ENCODE assay signal across 8 mouse cellular contexts in genomic region chr10:93276857-93277256, GRCm38 (mm10). TPM values are rescaled to one million over a fixed set of nuclear protein-coding genes. Genes with fewer than 3 reads are reported as not detected.
DNase-seq lines count a peak whose midpoint lies in the region; ATAC-seq and TF ChIP-seq lines count a peak whose summit lies in the region.

No protein-coding gene starts in this region.

- in situ Hi-C loops in CH12.LX (cut with MboI; ENCODE audit: low pct_ligation_motif_present, low pct_unique_long_range_greater_than_20kb, low sequenced_read_pairs): loop anchor here (25.0 kb wide), 2 partner anchors 115 to 285 kb away; partner anchors contain the start of gene Cdk17

- H3K4me2 ChIP-seq in CH12.LX (ENCODE audit: insufficient read depth, low read depth, poor library complexity, severe bottlenecking): peak overlapping the region; percentile 2; the same call in 1 of the 2 replicates
- H3K4me2 ChIP-seq in forebrain, embryonic 11.5 days (ENCODE audit: low read depth, low read length, severe bottlenecking): peak overlapping the region; percentile 46; the same call in 1 of the 2 replicates
- H3K4me2 ChIP-seq in liver, embryonic 15.5 days: peak overlapping the region; percentile 32

- no peak for TF ChIP-seq RAD21 in CH12.LX (IDR thresholded peaks at IDR 0.05; ENCODE audit: low read depth, low read length)

- dilution Hi-C loops in CH12.LX (cut with MboI; ENCODE audit: extremely low pct_ligation_motif_present, extremely low pct_unique_long_range_greater_than_20kb, low sequenced_read_pairs): no loop called here

- no peak for ATAC-seq in forebrain, embryonic 11.5 days (replicated peaks; ENCODE audit: low FRiP score)
- ATAC-seq in liver, embryonic 15.5 days (ENCODE audit: insufficient read depth): no peak

- peak overlapping the region; percentile 70 for H3K27ac ChIP-seq in heart, adult 2 months
- peak overlapping the region; percentile 35; the same call in 1 of the 2 replicates for H3K27ac ChIP-seq in CH12.LX (ENCODE audit: insufficient read depth, low read depth)
- H3K27ac ChIP-seq in forebrain, embryonic 11.5 days (ENCODE audit: low read depth, low read length): no peak overlapping the region
- no peak overlapping the region for H3K27ac ChIP-seq in liver, embryonic 15.5 days (replicated peaks)

- no peak for TF ChIP-seq EP300 in heart, adult 2 months (IDR thresholded peaks at IDR 0.05; ENCODE audit: insufficient read depth, low read depth, low read length)
- TF ChIP-seq EP300 in CH12.LX (IDR thresholded peaks at IDR 0.05; ENCODE audit: low read length): no peak

- H3K4me3 ChIP-seq in heart, adult 2 months: no peak overlapping the region
- peak overlapping the region in 1 of 3 experiments; percentile 59 for H3K4me3 ChIP-seq in CH12.LX (replicated peaks in 1 of 3; ENCODE audit: low read depth in 2 of 3, low read length in 2 of 3, poor library complexity in 1 of 3)
- no peak overlapping the region for H3K4me3 ChIP-seq in forebrain, embryonic 11.5 days (ENCODE audit: low read depth, low read length)
- no peak overlapping the region for H3K4me3 ChIP-seq in liver, embryonic 15.5 days (replicated peaks)

- TF ChIP-seq POLR2A in heart, adult 2 months (IDR thresholded peaks at IDR 0.05; ENCODE audit: insufficient read depth, low read depth, low read length): no peak
- TF ChIP-seq POLR2A in CH12.LX (IDR thresholded peaks at IDR 0.05; ENCODE audit: low read depth, low read length): no peak

- 39% methylated on average over 9 of the region's 9 CpGs for WGBS in heart, adult 2 months
- WGBS in forebrain, embryonic 11.5 days: 65% methylated on average over 9 of the region's 9 CpGs
- 63% methylated on average over 9 of the region's 9 CpGs for WGBS in liver, embryonic 15.5 days (ENCODE audit: insufficient replicate concordance)

- H3K79me2 ChIP-seq in heart, adult 2 months (replicated peaks; ENCODE audit: control insufficient read depth, insufficient read depth, low read length): no peaks in the 10 kb centered on the region
- peaks cover 7% of the 10 kb centered on the region for H3K79me2 ChIP-seq in CH12.LX (replicated peaks; ENCODE audit: control insufficient read depth, extremely low read depth, insufficient read depth, poor library complexity, severe bottlenecking)

- H3K4me1 ChIP-seq in heart, adult 2 months (ENCODE audit: control insufficient read depth, insufficient read depth, low read length): peaks cover 37% of the 10 kb centered on the region
- H3K4me1 ChIP-seq in CH12.LX (ENCODE audit: control insufficient read depth in 1 of 2, insufficient read depth in 2 of 2): peaks cover 38 to 68% of the 10 kb centered on the region in 2 experiments
- H3K4me1 ChIP-seq in forebrain, embryonic 11.5 days (replicated peaks; ENCODE audit: control insufficient read depth, insufficient read depth, low read length): peaks cover 15% of the 10 kb centered on the region; the same call in 1 of the 2 replicates
- H3K4me1 ChIP-seq in liver, embryonic 15.5 days (replicated peaks): peaks cover 9% of the 10 kb centered on the region; the same call in 1 of the 2 replicates

- peaks cover 7% of the 10 kb centered on the region for H3K36me3 ChIP-seq in heart, adult 2 months (ENCODE audit: control insufficient read depth, insufficient read depth, low read length)
- peaks cover 29 to 58% of the 10 kb centered on the region in 2 experiments for H3K36me3 ChIP-seq in CH12.LX (replicated peaks in 1 of 2; ENCODE audit: control insufficient read depth in 1 of 2, insufficient read depth in 1 of 2, low read length in 1 of 2)
- no peaks in the 10 kb centered on the region for H3K36me3 ChIP-seq in forebrain, embryonic 11.5 days (ENCODE audit: control insufficient read depth, insufficient read depth, low read length)
- no peaks in the 10 kb centered on the region for H3K36me3 ChIP-seq in liver, embryonic 15.5 days (replicated peaks)

- no peak for DNase-seq in heart, adult 2 months
- no peak for DNase-seq in heart, adult 18-20 months
- DNase-seq in CH12.LX (ENCODE audit: extremely low read depth) (no peak), adipocyte (ENCODE audit: low spot score) (no peak)
- no peak for DNase-seq in forebrain, embryonic 11.5 days (ENCODE audit: low spot score)
- no peak for DNase-seq in adrenal gland, postnatal 25 days
- no peak for DNase-seq in left cerebral cortex, postnatal 14 days (ENCODE audit: low spot score in 2 of 2)

- intact Hi-C loops in heart, adult 2 months (cut with DNase I): no loop called here
- intact Hi-C loops in left cerebral cortex, postnatal 14 days (cut with DNase I): loop anchor here (5.0 to 10.0 kb wide), 2 partner anchors 115 to 202 kb away; partner anchors contain the start of gene Cdk17

- no peaks in the 10 kb centered on the region for H3K9me3 ChIP-seq in CH12.LX (replicated peaks; ENCODE audit: low read length)
- H3K9me3 ChIP-seq in forebrain, embryonic 11.5 days (ENCODE audit: control insufficient read depth, low read length): no peaks in the 10 kb centered on the region
- no peaks in the 10 kb centered on the region for H3K9me3 ChIP-seq in liver, embryonic 15.5 days (replicated peaks)

- no peak overlapping the region for H3K9ac ChIP-seq in heart, adult 2 months (ENCODE audit: low read depth, low read length)
- H3K9ac ChIP-seq in CH12.LX (ENCODE audit: insufficient read depth, low read depth): no peak overlapping the region
- peak overlapping the region; percentile 40; the same call in 1 of the 2 replicates for H3K9ac ChIP-seq in forebrain, embryonic 11.5 days (ENCODE audit: low read length)
- H3K9ac ChIP-seq in liver, embryonic 15.5 days: no peak overlapping the region

- H3K27me3 ChIP-seq in heart, adult 2 months (ENCODE audit: control insufficient read depth, insufficient read depth, low read length): no peaks in the 10 kb centered on the region
- no peaks in the 10 kb centered on the region for H3K27me3 ChIP-seq in CH12.LX (replicated peaks)
- 0 out of 2 replicates have a peak, but pooled peaks cover 2% of the 10 kb centered on the region for H3K27me3 ChIP-seq in forebrain, embryonic 11.5 days (ENCODE audit: control insufficient read depth, insufficient read depth, low read length)
- H3K27me3 ChIP-seq in liver, embryonic 15.5 days: no peaks in the 10 kb centered on the region

- no peak for TF ChIP-seq CTCF in heart, adult 2 months (IDR thresholded peaks at IDR 0.05)
- no peak for TF ChIP-seq CTCF in CH12.LX (conservative IDR thresholded peaks at IDR 0.05 in 1 of 2, IDR thresholded peaks at IDR 0.05 in 1 of 2; ENCODE audit: low read depth in 2 of 2, low read length in 2 of 2)

TF ChIP-seq in CH12.LX, 34 proteins besides CTCF, POLR2A, EP300 and RAD21:
- TF ChIP-seq BHLHE40 (IDR thresholded peaks at IDR 0.05; ENCODE audit: low read depth, low read length) (no peak), POLR2AphosphoS2 (IDR thresholded peaks at IDR 0.05; ENCODE audit: low read depth, low read length) (no peak), JUN (IDR thresholded peaks at IDR 0.05; ENCODE audit: insufficient read depth, low read depth, low read length) (no peak), TCF12 (IDR thresholded peaks at IDR 0.05; ENCODE audit: low read depth, low read length) (no peak), RCOR1 (conservative IDR thresholded peaks at IDR 0.05; ENCODE audit: low read depth, low read length) (no peak), UBTF (IDR thresholded peaks at IDR 0.05; ENCODE audit: low read depth, low read length) (no peak)

RNA-seq across cellular contexts. Expression of gene Elk3, which starts 34.1 kb away (rescaled TPM):
- 10 to 100 TPM; 33.8 to 39.4 TPM for total RNA-seq in heart, adult 2 months (2021)
- 31.9 and 32.1 TPM in 2 replicates for polyA plus RNA-seq in heart, adult 2 months (2012; rRNA removed)
- 10 to 100 TPM; 27.9 to 29.5 TPM for total RNA-seq in heart, adult 18-20 months (2021)
- total RNA-seq in CH12.LX (2012; rRNA removed) (22.3 and 25.8 TPM in 2 replicates), CH12.LX (2014; rRNA removed) (20.1 and 25.3 TPM in 2 replicates)
- 35.6 and 37.0 TPM in 2 replicates for polyA plus RNA-seq in CH12.LX (2012; ENCODE audit: insufficient read length, low read depth)
- polyA plus RNA-seq in forebrain, embryonic 11.5 days (2014; fragmentation: Nextera tagmentation; extraction: Ambion mirVana): 13.8 and 16.5 TPM in 2 replicates
- 4.3 and 5.1 TPM in 2 replicates for polyA plus RNA-seq in liver, embryonic 15.5 days (2015; fragmentation: Nextera tagmentation; extraction: Ambion mirVana)
- 37.7 and 47.1 TPM in 2 replicates for total RNA-seq in adrenal gland, postnatal 25 days (2021)
- 10 to 100 TPM; 15.2 to 16.1 TPM for total RNA-seq in left cerebral cortex, postnatal 14 days (2021)

Comparison
In these comparisons a context has a peak if more than half of its experiments do, and no peak if none do; other contexts are left out.
1. H3K27ac ChIP-seq: peak in heart, adult 2 months (single experiment) and CH12.LX (single experiment); none in forebrain, embryonic 11.5 days (single experiment) and liver, embryonic 15.5 days (single experiment).
2. Peak in every context shown above with its lines, with median percentiles within 50 percentile points of each other: H3K4me2 ChIP-seq.